Mouse (Mus musculus) spleen, adult 10 weeks (tissue): ENCODE results near the gene Klk1b26. TPM values are rescaled to one million over a fixed set of nuclear protein-coding genes. Genes with fewer than 3 reads are reported as not detected.

ENCODE experiments used
- polyA plus RNA-seq: library from polyadenylated mRNA; stranded (reverse); fragments of 350-450 nt; fragmentation: Illumina TruSeq; extraction: RNeasy Lipid Tissue Mini Kit (QIAGEN cat#74804); gene quantifications from one replicate; pipeline ENCODE4 v1.2.3, GENCODE M21; 2015; ENCODE audit warnings: low replicate concordance; ENCODE audit not compliant: insufficient read depth

Klk1b26 gene
- polyA plus RNA-seq = not detected

GRCm38 (mm10) chr7:44011868-44012267 lies at the start of gene Klk1b26:
TSS of gene Klk1b26 (plus strand) at chr7:44012168.

GRCm38 (mm10) chr7:43966451-43966850 lies 45.5 kb upstream of the Klk1b26 start, which contains the start of gene Klk1b1:
TSS of gene Klk1b1 (plus strand) at chr7:43966751.

GRCm38 (mm10) chr7:43975761-43976160 lies 36.2 kb upstream of the Klk1b26 start, which contains the start of gene Klk1b9:
TSS of gene Klk1b9 (plus strand) at chr7:43976061.

GRCm38 (mm10) chr7:43995577-43995976 lies 16.4 kb upstream of the Klk1b26 start, which contains the start of gene Klk1b11:
TSS of gene Klk1b11 (plus strand) at chr7:43995877.

GRCm38 (mm10) chr7:44051990-44052389 lies 40.0 kb downstream of the Klk1b26 start, which contains the start of gene Klk1b27:
TSS of gene Klk1b27 (plus strand) at chr7:44052290.

Other genes starting within 250 kb of the Klk1b26 start
- gene Klk12, start 243.3 kb upstream of the Klk1b26 start, polyA plus RNA-seq = not detected
- gene Klk11, start 237.6 kb upstream of the Klk1b26 start, polyA plus RNA-seq = not detected
- gene Klk10, start 231.1 kb upstream of the Klk1b26 start, polyA plus RNA-seq = not detected
- not detected for gene Klk9, start 220.3 kb upstream of the Klk1b26 start, polyA plus RNA-seq
- 18.2 TPM for gene Klk8, start 214.6 kb upstream of the Klk1b26 start, polyA plus RNA-seq
- not detected for gene Klk7, start 200.9 kb upstream of the Klk1b26 start, polyA plus RNA-seq
- not detected for gene Klk6, start 187.7 kb upstream of the Klk1b26 start, polyA plus RNA-seq
- not detected for gene Klk5, start 170.2 kb upstream of the Klk1b26 start, polyA plus RNA-seq
- gene Klk4, start 131.0 kb upstream of the Klk1b26 start, polyA plus RNA-seq = not detected
- gene Klk15, start 78.4 kb upstream of the Klk1b26 start, polyA plus RNA-seq = not detected
- not detected for gene Klk1b8, start 61.5 kb upstream of the Klk1b26 start, polyA plus RNA-seq
- gene Klk1b1, start 45.4 kb upstream of the Klk1b26 start, polyA plus RNA-seq = not detected
- gene Klk1b9, start 36.1 kb upstream of the Klk1b26 start, polyA plus RNA-seq = not detected
- gene Klk1b11, start 16.3 kb upstream of the Klk1b26 start, polyA plus RNA-seq = not detected
- 1.4 TPM for gene Klk1b27, start 40.1 kb downstream of the Klk1b26 start, polyA plus RNA-seq
- not detected for gene Klk1b21, start 90.2 kb downstream of the Klk1b26 start, polyA plus RNA-seq
- gene Klk1b22, start 100.5 kb downstream of the Klk1b26 start, polyA plus RNA-seq = not detected
- not detected for gene Klk1b16, start 124.6 kb downstream of the Klk1b26 start, polyA plus RNA-seq
- not detected for gene Klk1b24, start 176.1 kb downstream of the Klk1b26 start, polyA plus RNA-seq
- not detected for gene Klk1b3, start 186.0 kb downstream of the Klk1b26 start, polyA plus RNA-seq
- gene Klk1b4, start 195.3 kb downstream of the Klk1b26 start, polyA plus RNA-seq = not detected
- not detected for gene Klk1b5, start 203.8 kb downstream of the Klk1b26 start, polyA plus RNA-seq
- gene Klk1, start 213.2 kb downstream of the Klk1b26 start, polyA plus RNA-seq = 8.8 TPM
- gene Gm36864, start 224.0 kb downstream of the Klk1b26 start, polyA plus RNA-seq = not detected
- 0.84 TPM for gene 1700028J19Rik, start 234.5 kb downstream of the Klk1b26 start, polyA plus RNA-seq
- gene 2410002F23Rik, start 234.6 kb downstream of the Klk1b26 start, polyA plus RNA-seq = 112 TPM
- gene Acp4, start 245.2 kb downstream of the Klk1b26 start, polyA plus RNA-seq = not detected
- gene Gm15517, start 249.3 kb downstream of the Klk1b26 start, polyA plus RNA-seq = not detected